Mouse (Mus musculus) cerebral cortex, adult 2 months (tissue): ENCODE measurements around the gene Zmynd12.

Source experiments
- WGBS: fragments of 180-500 bp; shearing (Covaris S2); methylation state at CpG from one replicate; pipeline ENCODE4 v1.1.7; 2018; 5-methylcytosine and 5-hydroxymethylcytosine counted together

The Zmynd12 gene

DNA sequence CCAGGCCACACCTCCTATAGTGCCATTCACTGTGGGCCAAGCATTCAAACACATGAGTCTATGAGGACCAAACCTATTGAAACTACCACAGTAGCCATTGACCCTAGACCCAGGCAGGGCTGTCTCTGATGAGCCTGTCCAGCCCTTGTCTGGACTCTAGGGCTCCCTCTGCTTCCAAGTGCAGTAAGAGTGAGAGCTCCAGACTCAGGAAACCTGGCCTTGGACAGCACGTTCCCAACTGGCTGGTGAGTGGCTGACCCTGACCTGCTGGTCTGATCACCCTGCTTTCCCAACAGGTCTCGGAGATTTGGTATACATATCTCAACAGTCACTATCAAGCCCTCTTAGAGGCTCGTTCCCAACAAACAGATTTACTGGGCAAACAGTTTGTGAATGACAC is 25.2 kb downstream of the Zmynd12 start:
- WGBS = 90% methylated on average over 3 of the region's 3 CpGs

DNA sequence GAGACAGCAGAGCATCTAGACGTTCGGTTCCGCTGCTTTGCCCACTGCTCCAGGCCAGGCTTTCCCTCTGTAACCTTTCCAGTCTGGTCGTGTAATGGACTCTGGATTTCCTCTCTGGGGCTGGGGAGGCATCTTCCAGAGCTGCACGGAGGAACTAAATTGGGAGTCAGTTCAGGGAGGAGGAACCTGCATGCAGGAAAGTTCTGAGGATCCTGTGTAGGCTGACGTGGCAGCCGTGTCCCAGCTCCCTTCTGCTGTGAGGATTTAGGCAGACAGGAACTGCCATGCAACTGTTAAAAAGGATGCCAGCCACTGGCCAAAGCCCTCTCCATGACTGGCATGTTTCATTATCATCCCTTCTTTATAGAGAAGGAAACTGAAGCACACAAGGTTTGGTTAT is 27.8 kb downstream of the Zmynd12 start:
- WGBS = 55% methylated on average over 7 of the region's 7 CpGs

DNA sequence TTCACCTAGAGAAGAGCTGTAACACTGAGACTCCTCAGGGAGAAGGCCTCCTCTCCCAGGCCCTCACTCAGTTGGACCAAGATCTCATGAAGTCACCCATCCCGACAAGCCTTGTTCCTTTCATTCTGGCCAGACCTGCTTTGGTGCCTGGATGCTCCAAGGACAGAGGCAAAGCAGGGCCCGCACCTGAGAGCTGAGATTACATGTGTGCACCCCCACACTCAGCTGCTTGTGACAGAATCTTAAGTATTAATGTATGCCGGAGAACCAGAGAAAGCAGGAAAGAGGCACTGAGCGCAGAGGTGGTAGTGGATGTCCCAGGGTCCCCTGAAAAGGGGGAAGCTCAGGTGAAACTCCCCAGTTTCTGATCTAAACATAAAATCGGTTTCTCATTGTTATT is 30.5 kb downstream of the Zmynd12 start:
- WGBS = 60% methylated on average over 5 of the region's 5 CpGs

DNA sequence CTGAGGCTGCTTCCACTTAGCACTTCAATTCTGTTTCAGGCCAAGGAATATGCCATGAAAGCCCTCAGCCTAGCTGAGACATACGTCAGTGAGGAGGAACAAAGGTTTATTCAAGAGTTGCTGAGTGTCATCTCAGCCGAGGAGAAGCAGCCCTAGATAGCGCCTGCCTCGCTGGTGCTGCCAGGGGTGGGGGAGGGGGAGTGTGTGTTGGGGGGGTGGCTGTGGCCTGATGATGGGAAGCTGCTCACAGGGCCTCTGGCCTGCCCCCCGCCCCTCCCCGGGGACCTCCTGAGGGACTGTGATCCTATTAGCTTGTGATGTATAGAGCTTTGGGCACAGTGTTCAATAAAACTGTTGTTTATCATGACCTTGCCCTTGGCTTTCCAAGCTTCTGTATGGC is 30.9 kb downstream of the Zmynd12 start:
- WGBS = 27% methylated on average over 6 of the region's 6 CpGs

GRCm38 (mm10) chr4:119460296-119460695 is 37.7 kb downstream of the Zmynd12 start:
- 38% methylated on average over 5 of the region's 5 CpGs for WGBS

- 19% methylated on average over 8 of the region's 8 CpGs for WGBS
Measured at GRCm38 (mm10) chr4:119460728-119461141, 38.1 kb downstream of the Zmynd12 start.

- 88% methylated on average over 3 of the region's 3 CpGs for WGBS
Measured at GRCm38 (mm10) chr4:119462457-119462856, 39.8 kb downstream of the Zmynd12 start.

DNA sequence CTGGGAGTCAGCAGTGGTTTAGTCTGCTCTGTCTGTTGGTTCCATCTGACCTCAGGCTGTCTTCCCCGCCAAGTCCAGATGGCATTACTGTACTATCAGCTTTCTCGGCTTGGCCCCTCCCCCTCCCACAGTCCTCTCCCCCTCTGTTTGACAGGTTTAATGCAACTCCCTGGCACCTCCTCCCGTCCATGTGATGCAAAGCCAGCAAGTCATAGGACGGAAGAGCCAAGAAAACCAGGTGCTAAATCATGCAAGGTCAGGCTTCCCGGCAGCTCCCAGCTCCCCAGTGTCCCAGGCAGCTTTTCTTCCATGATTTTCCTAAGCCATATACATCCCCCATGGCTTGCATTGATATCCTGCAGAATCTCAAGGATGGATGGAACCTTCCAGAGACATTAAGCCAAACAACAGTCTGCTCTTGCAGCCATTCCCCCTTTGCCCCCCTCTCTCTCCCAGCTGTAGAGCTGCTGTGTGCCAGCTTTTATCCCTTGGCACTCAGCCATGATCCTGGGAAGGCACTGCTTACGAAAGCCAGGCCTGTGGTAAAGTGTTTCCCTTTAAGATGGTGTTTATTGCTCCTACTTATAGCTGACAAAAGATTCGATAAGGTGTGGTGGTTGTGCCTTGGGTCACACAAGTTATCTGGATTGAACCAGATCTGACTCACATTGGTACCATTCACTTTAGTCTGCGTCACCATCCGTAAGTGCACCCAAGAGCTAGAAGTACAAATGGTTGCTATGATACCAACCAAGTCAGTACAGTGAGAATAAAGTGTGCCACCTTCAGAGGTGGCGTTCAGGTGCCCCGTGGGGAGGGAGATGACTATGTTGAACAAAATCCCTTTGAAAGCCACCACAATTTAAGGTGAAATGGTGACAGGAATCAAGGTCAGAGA is 40.5 kb downstream of the Zmynd12 start:
- 29% methylated on average over 11 of the region's 11 CpGs for WGBS

DNA sequence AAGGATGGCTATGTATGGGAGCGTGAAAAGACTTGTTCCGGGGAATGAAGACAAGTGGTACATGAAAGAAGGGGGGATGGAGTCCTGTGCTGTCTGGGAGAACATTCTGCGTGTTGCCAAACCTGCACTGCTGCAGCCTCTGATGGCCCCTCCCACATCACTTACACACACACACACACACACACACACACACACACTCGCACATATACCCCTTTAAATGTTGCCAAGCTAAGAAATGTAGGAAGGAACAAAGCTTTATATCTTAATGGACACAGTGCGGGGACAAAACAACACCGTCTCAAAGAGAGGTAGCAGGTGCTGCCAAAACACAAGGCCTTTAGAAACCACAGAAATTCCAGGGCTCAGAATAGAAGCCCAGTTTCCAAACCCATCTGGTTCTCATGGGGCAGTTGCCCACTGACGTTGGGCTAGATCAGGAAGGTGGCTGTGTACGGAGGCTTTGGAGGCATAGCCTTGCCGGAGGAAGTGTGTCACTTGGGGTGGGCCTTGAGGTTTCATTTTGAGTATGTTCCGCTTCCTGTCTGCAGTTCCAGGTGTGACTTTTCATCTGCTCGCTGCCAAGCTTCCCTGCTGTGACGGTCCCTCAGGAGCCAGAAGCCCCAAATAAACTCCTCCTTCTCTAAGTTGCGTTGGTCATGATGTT is 41.3 kb downstream of the Zmynd12 start:
- 60% methylated on average over 13 of the region's 13 CpGs for WGBS

GRCm38 (mm10) chr4:119465841-119466240 is 43.2 kb downstream of the Zmynd12 start:
- 77% methylated on average over 5 of the region's 5 CpGs for WGBS

GRCm38 (mm10) chr4:119467720-119468380 is 45.2 kb downstream of the Zmynd12 start:
- WGBS = 67% methylated on average over 16 of the region's 16 CpGs

DNA sequence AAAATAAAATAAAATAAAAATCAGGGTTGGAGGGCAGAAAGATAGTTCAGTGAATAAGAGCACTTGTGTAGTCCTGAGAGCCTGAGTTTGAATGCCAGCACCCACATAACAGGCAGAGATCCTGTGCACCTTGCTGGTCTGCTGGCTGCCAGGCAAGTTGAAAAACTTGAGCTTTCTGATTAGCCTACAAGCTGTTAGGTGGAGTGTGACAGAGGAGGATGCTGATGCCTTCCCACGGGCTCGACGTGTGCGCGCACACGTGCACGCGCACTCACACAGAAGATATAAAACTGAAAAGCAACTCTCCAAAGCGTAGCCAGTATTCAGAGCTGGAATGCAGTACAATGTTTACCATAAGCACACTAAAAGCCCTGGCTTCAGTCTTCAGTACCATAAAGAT is 49.9 kb downstream of the Zmynd12 start:
- WGBS = 67% methylated on average over 9 of the region's 9 CpGs

DNA sequence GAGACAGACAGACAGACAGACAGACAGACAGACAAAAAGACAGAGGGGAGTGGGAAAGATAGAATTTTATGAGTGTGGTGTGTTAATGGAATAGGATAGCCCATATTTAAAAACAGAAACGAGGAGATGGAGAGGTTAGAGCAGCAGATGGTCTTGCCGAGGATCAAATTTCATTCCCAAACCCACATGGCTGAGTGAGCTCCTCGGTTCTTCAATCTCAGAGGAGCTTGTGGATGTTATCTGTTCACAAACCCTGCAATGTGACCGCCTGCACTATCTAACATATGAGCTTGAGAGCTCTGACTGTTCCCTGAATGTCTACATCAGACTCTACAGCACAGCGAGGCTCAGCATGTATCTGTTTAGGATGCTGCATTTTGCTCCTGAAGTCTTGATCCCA is 50.5 kb downstream of the Zmynd12 start:
- WGBS = 48% methylated on average over 5 of the region's 5 CpGs

DNA sequence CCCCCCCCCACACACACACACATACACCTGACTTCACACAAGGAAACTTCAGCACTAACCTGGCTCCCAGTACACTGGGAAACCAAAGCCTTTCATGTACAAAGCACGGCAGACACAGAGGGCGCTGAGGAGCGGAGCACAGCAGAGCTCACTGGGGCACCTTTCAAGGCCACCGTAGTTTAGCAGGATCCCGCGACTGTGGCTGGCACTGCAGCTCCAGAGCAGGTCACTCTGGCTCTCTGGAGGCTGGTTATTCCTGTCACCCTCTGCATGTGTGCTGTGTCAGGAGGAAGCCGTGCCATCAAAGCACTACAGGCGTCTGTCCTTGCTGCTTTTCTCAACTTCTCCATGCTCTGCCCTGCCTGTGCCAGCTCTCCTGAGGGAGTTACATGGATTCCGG is 60.4 kb downstream of the Zmynd12 start:
- 72% methylated on average over 9 of the region's 9 CpGs for WGBS

DNA sequence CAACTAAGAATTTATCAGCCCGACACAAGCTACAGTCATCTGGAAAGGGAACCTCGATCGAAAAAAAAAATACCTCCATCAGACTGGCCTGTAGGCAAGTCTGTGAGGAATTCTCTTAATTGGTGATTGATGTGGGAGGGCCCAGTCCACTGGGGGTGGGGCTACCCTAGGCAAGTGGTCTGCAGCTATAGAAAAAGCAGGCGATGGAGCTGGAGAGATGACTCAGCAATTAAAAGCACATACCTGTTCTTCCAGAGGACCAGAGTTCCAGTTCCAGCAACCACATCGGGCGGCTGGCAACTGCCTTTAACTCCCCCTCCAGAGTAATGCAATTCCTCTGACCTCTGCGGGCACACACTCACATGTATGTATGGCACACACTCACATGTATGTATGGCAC is 62.3 kb downstream of the Zmynd12 start:
- WGBS = 84% methylated on average over 7 of the region's 7 CpGs

DNA sequence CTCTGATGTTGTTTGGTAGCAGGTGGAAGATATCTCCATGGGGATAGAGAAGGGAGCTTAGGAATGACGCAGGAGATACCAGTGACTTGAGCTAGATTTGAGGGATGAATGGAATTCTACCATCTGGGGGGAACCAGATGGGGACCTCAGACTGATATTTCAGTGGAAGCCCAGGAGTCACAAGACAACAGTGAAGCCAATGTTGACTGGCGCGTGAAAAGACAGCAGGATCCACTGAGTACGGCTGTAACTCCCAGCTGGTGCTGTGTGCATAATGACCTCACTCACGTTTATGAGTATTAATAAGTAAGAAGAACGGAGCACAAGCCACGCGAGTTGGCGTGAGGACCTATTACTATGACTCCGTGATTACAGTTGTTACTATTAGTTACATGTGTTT is 67.1 kb downstream of the Zmynd12 start:
- 77% methylated on average over 10 of the region's 10 CpGs for WGBS

DNA sequence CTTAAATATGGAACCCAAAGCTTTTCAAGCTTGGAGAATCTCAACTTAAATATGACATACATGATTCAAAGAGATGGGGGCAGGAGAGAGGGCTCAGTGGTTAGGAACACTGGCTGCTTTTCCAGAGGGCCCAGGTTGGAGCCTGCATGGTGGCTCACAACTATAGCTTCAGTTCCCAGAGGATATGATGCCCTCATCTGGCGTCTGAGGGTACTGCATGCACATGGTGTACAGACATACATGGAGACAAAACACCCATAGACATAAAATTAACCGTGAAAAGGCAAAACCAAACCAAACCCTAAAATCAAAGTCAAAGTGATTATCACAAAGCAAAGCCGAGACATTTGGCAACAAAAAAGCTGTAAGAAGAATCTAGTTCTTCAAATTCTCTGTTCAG is 68.2 kb downstream of the Zmynd12 start:
- 71% methylated on average over 3 of the region's 3 CpGs for WGBS

DNA sequence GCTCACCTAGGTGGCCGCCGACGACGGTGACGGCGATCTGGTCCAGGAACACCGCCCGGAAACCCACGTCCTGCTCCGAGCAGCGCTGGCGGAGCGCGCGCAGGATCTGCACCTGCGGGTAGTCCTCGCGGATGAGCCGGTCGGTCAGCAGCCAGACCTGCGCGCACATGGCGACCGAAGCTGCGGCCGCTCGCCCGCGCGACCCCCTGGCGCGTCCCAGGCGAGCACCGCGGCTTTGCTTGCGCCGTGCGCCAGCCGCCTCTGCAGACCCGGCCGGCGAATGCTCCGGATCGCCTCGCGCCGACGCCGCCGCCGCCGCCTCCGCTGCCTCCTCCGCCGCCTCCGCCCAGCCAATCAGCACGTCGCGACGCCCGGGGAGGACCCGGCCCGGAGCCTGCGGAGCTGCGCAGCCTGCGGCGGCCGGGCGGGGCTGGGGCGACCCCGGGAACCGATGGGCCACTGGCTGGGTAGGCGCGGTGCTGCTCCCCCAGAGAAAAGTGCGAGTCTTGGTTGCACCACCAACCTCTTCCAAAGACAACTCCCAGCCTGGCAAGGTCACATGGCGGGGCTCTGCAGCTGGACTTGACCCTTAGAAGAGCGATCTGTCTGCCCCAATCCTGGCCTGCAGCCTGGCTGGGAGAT is 69.8 kb downstream of the Zmynd12 start, which contains the start of gene Rimkla:
Rimkla (minus strand) TSS at position 338 of the 642 bp plus-strand sequence.
- under 1% methylated on average over 72 of the region's 77 CpGs for WGBS

DNA sequence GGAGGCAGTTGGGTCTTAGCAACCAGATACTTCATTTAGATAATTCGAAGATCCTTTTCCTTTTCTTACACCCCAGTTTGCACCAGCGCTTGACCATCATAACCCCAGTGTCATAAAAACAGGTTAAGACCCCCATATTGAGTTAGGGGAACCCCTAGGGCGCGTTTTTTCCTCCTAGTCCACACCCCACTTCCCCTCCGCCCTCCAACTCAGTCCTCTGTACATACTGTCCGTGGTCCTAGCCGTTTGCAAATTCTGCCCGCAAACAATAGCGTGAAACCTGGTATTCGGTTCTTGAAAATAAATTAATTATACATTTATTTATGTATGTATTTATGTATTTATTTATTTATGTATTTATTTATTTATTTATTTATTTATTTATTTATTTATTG is 70.3 kb downstream of the Zmynd12 start:
- 45% methylated on average over 10 of the region's 10 CpGs for WGBS

GRCm38 (mm10) chr4:119498319-119498848 is 75.8 kb downstream of the Zmynd12 start:
- WGBS = 78% methylated on average over 5 of the region's 5 CpGs

- 74% methylated on average over 2 of the region's 2 CpGs for WGBS
Measured at GRCm38 (mm10) chr4:119511591-119511990, 89.0 kb downstream of the Zmynd12 start.

GRCm38 (mm10) chr4:119512731-119513141 is 90.1 kb downstream of the Zmynd12 start:
- 52% methylated on average over 3 of the region's 3 CpGs for WGBS
